Mouse (Mus musculus) intestine, postnatal 0 days (tissue): ENCODE measurements around the gene Dcp1a. TPM values are rescaled to one million over a fixed set of nuclear protein-coding genes. Genes with fewer than 3 reads are reported as not detected.

ENCODE experiments used
- ATAC-seq: fragments of 200-750 bp; cut with Nextera tagmentation; 2 replicates; pipeline ENCODE4 v1.8.0; 2017; ENCODE audit warnings: mild to moderate bottlenecking, moderate TSS enrichment, moderate library complexity
- H3K27ac ChIP-seq: fragments of 300-500 bp; sonication (generic); 2 replicates; pipeline ENCODE4 v1.5.1; 2014; ENCODE audit warnings: mild to moderate bottlenecking, low read depth, low read length, moderate library complexity
- H3K27me3 ChIP-seq: fragments of 300-500 bp; sonication (generic); replicated peaks from 2 replicates; pipeline ENCODE4 v1.6.1; 2014; ENCODE audit warnings: low read length, mixed read lengths; ENCODE audit not compliant: control insufficient read depth, insufficient read depth
- H3K36me3 ChIP-seq: fragments of 300-500 bp; sonication (generic); 2 replicates; pipeline ENCODE4 v1.6.1; 2014; ENCODE audit warnings: mild to moderate bottlenecking, moderate library complexity; ENCODE audit not compliant: control insufficient read depth, insufficient read depth
- H3K4me1 ChIP-seq: fragments of 300-500 bp; sonication (generic); replicated peaks from 2 replicates; pipeline ENCODE4 v1.6.1; 2014; ENCODE audit warnings: antibody characterized with exemption, low read length, mixed read lengths; ENCODE audit not compliant: control insufficient read depth, insufficient read depth
- H3K4me2 ChIP-seq: fragments of 300-500 bp; sonication (generic); replicated peaks from 2 replicates; pipeline ENCODE4 v1.6.1; 2014; ENCODE audit warnings: low read depth, mild to moderate bottlenecking, moderate library complexity
- H3K4me3 ChIP-seq: fragments of 300-500 bp; sonication (generic); 2 replicates; pipeline ENCODE4 v1.5.1; 2014; ENCODE audit warnings: low read depth, low read length
- H3K9ac ChIP-seq: fragments of 300-500 bp; sonication (generic); 2 replicates; pipeline ENCODE4 v1.6.1; 2014; ENCODE audit warnings: mild to moderate bottlenecking, low read depth, low read length
- H3K9me3 ChIP-seq: fragments of 300-500 bp; sonication (generic); 2 replicates; pipeline ENCODE4 v1.6.1; 2016; ENCODE audit warnings: mixed run types; ENCODE audit not compliant: control insufficient read depth
- CTCF ChIP-seq: sonication (generic); IDR thresholded peaks from 2 replicates; pipeline ENCODE4 v1.5.1; 2016; ENCODE audit warnings: low read depth, mild to moderate bottlenecking, control low read depth, antibody characterized with exemption, moderate library complexity
- WGBS: fragments of 180-500 bp; shearing (Covaris S2); extraction: QIAGEN DNeasy Blood & Tissue Kit; methylation state at CpG from one replicate; pipeline ENCODE4 v1.1.7; 2014; 5-methylcytosine and 5-hydroxymethylcytosine counted together
- polyA plus RNA-seq: library from polyadenylated mRNA; unstranded; fragments of >200 nt; fragmentation: Nextera tagmentation; extraction: Ambion mirVana; gene quantifications from 2 replicates; pipeline ENCODE4 v1.2.1, GENCODE M21; 2015

Dcp1a gene
- polyA plus RNA-seq, 1 experiment from 2014 or later, result 6.4 TPM

DNA sequence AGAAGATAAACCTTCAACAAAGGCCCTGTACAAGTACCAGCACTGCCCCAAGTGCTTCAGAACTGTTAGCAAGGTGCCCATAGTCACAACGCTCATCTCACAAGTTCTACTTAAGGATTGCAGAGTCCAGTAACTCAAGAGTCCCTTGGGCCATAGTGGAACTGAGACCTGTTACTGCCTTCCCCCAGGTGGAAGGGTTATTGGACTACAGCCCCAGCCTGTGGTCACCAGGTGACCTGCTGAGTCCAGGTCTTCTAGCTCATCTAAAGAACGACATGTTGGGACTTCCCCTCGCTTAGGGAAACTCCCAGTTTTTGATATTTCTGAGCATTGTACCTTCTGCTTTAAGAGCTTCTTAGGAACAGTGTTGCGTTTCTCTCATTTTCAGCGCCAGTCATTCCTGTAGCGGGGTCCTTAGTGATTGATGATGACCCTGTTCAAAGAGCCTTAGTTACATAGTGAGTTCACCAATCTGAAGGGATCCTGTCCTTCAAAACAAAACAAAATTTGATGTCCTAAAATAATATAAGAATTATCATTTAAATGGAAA lies 31.0 kb downstream of the Dcp1a start:
- no peak overlapping the region for H3K4me2 ChIP-seq
- H3K36me3 ChIP-seq, result peaks cover 53% of the 10 kb centered on the region
- no peak for TF ChIP-seq CTCF
- no peak overlapping the region for H3K9ac ChIP-seq
- H3K27me3 ChIP-seq, result no peaks in the 10 kb centered on the region
- H3K4me3 ChIP-seq, result no peak overlapping the region
- H3K9me3 ChIP-seq, result no peaks in the 10 kb centered on the region
- ATAC-seq, result no peak
- no peaks in the 10 kb centered on the region for H3K4me1 ChIP-seq
- WGBS, result 91% methylated on average over 6 of the region's 6 CpGs
- H3K27ac ChIP-seq, result no peak overlapping the region

DNA sequence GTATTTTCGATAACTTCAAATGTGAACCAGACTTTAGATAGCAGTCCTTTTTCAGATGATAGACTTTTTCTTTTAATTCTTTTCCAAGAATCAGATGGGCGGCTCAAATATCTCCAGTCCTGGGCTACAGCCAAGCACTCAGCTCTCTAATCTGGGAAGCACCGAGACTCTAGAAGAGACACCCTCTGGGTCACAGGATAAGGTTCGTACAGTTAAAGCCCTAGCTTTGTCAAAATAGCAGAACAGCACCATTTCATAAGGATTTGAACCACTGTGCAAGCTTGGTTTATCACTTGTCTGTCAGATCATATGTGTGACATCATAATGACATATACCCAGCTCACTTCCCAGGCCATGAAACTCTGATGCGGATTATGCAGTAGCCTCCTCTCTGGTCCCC lies 33.6 kb downstream of the Dcp1a start:
- no peaks in the 10 kb centered on the region for H3K4me1 ChIP-seq
- H3K4me2 ChIP-seq, result no peak overlapping the region
- no peak for ATAC-seq
- no peak for TF ChIP-seq CTCF
- H3K36me3 ChIP-seq, result peaks cover 34% of the 10 kb centered on the region
- no peak overlapping the region for H3K9ac ChIP-seq
- no peak overlapping the region for H3K4me3 ChIP-seq
- no peaks in the 10 kb centered on the region for H3K9me3 ChIP-seq
- H3K27ac ChIP-seq, result no peak overlapping the region
- WGBS, result 87% methylated on average over 5 of the region's 5 CpGs
- no peaks in the 10 kb centered on the region for H3K27me3 ChIP-seq

DNA sequence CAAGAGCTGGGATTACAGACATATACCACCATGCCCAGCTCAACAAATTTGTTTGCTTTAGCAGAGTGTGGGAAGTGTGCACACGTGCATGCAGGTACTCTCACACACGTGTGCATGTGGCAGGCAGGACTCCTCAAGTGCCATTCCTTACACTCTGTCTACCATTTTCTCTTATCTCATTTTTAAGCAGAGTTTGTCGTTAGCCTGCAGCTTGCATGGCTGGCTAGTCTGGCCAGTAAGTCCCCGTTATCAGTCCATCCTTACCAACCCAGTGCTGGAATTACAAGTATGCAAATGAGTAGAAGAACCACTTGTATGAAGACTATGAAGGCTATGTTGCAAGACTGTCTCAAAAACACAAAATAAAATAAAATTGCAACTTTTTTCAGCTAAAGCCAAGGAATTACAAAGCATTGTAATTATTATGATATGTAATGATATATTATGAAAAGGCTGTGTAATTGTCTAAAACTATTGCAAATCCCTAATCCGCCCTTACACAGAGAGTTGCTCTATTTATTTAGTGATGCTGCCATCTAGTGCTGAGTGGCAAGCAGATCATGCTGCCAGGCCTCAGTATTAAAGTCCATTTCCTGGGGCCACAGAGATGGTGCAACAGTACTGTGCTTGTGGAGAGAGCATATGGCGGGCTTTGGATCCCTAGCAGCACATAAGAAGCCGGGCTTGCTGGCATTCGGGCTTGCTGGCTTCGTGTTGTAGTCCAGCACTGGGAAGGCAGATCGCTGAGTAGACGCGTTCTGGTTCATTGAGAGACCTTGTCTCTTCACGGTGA lies 36.8 kb downstream of the Dcp1a start:
- Histone ChIP-seq H3K27ac (no peak overlapping the region), H3K36me3 (peaks cover 51% of the 10 kb centered on the region), H3K27me3 (no peaks in the 10 kb centered on the region), H3K4me3 (no peak overlapping the region), H3K9ac (no peak overlapping the region), H3K4me2 (no peak overlapping the region), H3K4me1 (no peaks in the 10 kb centered on the region), H3K9me3 (no peaks in the 10 kb centered on the region)
- whole genome bisulfite sequencing, result 76% methylated on average over 13 of the region's 13 CpGs
- peak; percentile 69 for ATAC-seq
- TF ChIP-seq CTCF, result peak; percentile 76

DNA sequence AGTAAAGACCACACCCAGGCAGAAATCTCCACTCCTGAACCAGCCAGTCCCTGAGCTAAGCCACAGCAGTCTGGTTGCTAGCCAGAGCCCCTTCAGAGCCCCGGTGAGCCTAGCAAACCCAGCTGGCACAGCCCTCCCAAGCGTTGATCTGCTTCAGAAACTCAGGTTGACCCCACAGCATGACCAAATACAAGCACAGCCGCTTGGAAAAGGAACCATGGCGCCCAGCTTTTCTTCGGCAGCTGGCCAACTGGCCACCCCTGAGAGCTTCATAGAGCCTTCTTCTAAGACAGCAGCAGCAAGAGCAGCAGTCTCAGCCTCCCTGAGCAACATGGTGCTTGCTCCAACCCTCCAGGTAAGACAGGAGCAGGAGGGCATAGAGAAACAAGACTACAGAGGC lies 40.0 kb downstream of the Dcp1a start:
- no peak overlapping the region for H3K4me2 ChIP-seq
- H3K36me3 ChIP-seq, result peaks cover 62% of the 10 kb centered on the region
- no peaks in the 10 kb centered on the region for H3K9me3 ChIP-seq
- no peak overlapping the region for H3K9ac ChIP-seq
- H3K4me3 ChIP-seq, result no peak overlapping the region
- no peak overlapping the region for H3K27ac ChIP-seq
- no peaks in the 10 kb centered on the region for H3K4me1 ChIP-seq
- no peak for ATAC-seq
- no peak for TF ChIP-seq CTCF
- WGBS, result 95% methylated on average over 5 of the region's 5 CpGs
- H3K27me3 ChIP-seq, result no peaks in the 10 kb centered on the region

DNA sequence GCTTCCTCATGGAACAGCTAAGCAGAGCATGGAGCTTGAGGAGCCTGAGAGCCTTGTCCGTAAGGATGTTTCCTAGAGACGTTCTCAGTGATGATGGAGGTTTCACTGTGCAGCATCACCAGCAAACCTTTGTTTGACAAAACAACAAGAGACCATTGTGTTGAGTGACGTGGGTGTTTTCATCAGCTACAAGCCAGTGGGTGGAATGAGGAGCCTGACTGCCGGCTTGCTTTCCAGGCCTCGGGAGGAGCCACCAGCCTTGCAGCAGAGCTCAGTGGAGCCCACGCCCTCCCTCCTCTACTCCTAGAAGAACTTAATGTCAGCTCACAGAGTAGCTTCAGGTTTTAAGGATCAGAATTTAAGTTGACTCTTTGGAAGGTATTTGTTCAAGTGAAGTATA lies 44.0 kb downstream of the Dcp1a start:
- peaks cover 84% of the 10 kb centered on the region for H3K36me3 ChIP-seq
- ATAC-seq, result no peak

DNA sequence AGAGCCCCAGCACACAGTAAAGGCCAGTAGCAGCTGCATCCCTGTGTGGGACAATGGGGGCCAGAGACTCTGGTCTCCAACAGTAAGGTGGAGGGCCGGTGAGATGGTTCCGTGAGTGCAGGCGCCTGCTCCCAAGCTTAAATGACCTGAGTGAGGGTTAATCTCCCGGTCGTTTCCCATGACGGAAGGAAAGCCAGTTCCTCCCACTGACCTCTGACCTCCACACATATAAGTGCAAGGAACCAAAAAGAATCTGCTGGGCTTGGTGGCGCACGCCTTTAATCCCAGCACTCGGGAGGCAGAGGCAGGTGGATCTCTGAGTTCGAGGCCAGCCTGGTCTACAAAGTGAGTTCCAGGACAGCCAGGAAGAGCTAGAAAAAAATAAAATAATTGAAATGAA lies 49.1 kb downstream of the Dcp1a start:
- H3K4me3 ChIP-seq, result no peak overlapping the region
- no peak overlapping the region for H3K9ac ChIP-seq
- no peaks in the 10 kb centered on the region for H3K9me3 ChIP-seq
- H3K4me2 ChIP-seq, result no peak overlapping the region
- no peaks in the 10 kb centered on the region for H3K4me1 ChIP-seq
- peaks cover 34% of the 10 kb centered on the region for H3K36me3 ChIP-seq
- TF ChIP-seq CTCF, result no peak
- no peak overlapping the region for H3K27ac ChIP-seq
- ATAC-seq, result no peak
- 89% methylated on average over 10 of the region's 10 CpGs for WGBS
- H3K27me3 ChIP-seq, result no peaks in the 10 kb centered on the region

More for the DNA sequence above, 44.0 kb downstream of the Dcp1a start:
- H3K4me2 ChIP-seq, result no peak overlapping the region
- H3K9ac ChIP-seq, result no peak overlapping the region
- no peaks in the 10 kb centered on the region for H3K9me3 ChIP-seq
- no peaks in the 10 kb centered on the region for H3K4me1 ChIP-seq
- WGBS, result 79% methylated on average over 6 of the region's 6 CpGs
- H3K4me3 ChIP-seq, result no peak overlapping the region
- TF ChIP-seq CTCF, result no peak
- H3K27me3 ChIP-seq, result no peaks in the 10 kb centered on the region
- no peak overlapping the region for H3K27ac ChIP-seq
